Mouse (Mus musculus) thymus, postnatal 10 days (tissue): ENCODE results near the gene Gm17622.

Source experiments
- DNase-seq, 2 experiments: peaks; one replicate each; pipeline ENCODE4 v3.0.0; 2021; ENCODE audit warnings: low spot score in 2 of 2

Gm17622 gene

DNA sequence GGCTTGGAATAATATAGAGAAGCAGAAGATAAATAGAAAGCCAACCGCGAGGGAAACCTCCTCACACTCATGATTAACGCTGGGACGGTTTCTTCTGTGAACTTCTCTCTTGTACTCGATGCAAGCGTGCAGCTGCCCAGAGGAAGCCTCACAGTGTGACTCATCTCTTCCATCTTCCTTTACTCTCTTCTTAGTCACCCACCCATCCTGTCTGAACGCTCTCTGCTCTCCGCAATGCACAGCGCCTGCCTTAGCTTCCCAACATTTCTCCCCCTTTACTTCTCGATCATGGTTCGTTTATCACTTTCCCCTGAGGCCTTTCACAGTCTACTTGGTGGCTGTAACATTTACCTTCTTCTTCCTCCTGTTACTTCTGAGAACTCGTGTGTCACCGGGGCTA is 20.1 kb downstream of the Gm17622 start:
- peak in 1 of 2 experiments; percentile 8 for DNase-seq

DNA sequence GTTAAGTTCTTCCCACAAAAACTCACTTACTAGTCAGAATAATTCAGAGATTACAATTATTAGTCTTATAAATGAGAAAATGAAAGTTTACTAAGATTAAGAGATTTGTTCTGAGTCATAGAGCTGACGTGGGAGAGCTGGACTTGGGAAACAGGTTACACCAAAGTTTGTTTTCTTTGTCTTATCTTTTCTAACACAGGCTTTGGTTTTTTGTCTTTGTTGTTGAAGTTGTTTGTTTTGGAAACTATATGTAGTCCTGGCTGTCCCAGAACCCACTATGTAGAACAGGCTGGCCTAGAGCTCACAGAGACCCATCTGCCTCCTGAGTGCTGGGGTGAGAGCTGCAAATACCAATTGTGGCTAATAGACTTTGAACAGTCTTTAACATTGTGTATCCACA is 20.7 kb downstream of the Gm17622 start:
- DNase-seq, result no peak

DNA sequence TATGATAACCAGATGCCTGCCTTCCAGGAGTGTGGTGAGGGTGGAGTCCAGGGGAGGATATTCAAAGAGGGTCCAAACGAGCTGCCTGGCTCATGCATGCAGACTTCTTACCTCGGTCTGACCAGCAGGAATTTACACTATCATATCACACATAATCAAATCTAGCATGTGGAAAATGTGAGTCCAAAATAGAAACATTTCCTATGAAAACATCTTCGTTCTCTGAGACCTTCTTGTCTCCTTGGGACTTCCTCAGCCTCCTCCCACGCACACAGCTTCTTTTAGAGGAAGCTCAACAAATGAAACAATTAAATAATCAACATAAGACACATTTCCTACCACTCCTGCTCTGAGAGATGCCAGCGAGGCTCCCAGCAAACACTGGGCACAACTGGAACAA is 21.4 kb downstream of the Gm17622 start:
- DNase-seq, result no peak

DNA sequence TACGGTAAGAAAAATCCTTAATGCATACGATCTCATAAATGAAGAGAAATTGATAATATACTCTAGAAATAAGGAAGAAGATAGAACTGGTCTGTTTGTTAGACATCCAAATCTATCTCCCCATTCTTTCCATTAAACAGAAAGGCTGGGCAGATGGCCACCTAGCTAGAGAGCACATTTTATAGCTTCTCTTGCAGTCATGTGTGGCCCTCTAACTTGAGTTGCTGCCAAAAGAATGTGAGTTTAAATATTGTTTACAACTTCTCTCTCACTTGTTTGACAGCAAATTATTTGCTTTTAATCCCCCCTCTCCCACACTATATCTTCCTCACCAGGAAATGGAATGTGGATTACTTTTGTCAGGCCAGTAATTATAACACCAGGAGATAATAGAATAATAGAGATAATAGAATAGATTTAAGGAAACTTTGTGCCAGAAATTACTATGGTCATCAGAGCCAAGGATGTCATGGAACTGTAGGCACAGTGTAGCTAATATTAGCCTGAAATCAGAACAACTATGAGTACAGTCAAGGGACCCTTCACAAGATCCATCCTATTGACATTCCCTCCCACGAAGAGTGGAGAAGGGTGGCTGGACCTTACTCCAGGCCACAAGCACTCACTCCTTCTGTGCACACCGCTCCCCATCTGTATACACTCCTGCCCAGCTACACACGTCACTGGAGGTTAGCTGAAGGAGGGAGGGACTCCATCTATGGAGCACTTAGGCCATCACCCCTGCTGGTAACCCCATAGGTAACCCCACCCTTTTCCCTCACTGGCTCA is 23.8 kb downstream of the Gm17622 start:
- no peak for DNase-seq

DNA sequence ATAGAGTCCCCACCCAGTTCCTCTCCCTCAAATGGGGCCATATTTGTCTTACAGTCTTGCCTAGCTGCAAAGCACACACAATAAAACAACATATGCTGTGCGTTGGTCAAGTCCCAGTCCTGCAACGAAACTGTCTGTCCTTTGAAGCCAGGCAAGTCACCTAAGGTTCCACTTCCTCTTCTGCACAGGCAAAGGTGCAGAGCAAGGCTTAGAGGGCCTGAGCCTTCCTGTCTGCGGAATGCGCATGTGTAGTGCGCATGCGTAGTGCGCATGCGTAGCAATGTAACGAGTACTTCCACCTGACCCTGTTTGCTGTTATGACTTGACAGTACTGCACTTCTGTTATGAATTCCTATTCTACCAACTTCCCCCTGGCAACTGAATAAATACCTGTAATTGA is 25.7 kb downstream of the Gm17622 start:
- no peak for DNase-seq

GRCm38 (mm10) chr13:96517335-96517734 is 26.8 kb downstream of the Gm17622 start:
- DNase-seq, result no peak

DNA sequence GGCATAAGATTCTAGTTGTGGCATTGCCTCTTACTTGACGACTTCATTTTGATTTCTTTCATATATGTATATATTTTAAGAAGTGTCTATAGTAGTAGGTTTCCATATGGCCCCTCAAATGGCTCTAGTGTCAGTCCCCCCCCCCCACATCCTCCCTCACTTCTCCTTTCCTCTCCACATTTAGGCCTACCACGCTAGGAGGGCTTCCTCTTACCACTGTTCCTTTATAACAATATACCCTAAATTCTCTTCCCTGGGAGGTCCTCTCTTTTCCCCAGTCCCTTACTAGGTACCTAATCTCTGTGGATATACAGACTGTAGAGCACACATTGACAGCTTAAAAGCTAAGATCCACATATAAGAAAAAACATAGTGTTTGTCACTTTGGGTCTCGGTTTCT is 30.8 kb downstream of the Gm17622 start:
- DNase-seq, result no peak

DNA sequence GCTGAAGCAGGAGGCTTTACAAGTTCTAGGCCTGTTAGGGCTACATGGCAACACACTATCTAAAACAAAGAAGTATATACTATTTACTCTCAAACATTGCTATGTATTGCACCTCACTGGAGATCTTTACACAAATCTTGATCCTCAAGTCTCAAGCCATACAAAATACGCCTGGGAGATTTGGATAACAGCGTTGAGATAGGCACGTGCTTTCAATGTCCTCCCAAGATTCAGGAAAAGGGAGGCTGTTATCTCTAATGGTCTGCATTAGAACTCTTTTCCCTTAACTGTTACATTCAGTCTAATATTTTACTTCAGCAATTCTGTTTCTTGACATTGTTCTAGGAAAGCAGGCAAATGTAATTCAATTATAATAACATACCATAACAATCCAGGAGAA is 36.5 kb downstream of the Gm17622 start:
- no peak for DNase-seq

GRCm38 (mm10) chr13:96527856-96528255 is 37.3 kb downstream of the Gm17622 start:
- DNase-seq, result no peak

DNA sequence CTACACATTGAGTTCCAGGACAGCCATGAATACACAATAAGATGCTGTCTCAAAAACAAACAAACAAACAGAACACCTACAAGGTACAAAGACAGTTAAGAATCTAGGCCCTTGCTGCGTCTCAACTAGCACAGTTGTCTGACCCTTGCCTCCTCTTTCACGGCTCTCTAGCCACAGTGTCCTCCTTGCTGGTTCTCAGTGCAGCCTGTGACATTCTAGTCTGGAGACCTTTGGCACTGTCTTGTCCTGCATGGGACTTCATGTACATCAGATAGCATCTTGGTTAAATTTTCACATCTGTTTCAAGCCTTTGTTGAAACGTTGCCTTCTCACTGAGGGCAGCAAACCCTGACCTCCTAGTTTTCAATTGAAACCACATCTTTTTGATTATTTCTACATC is 38.2 kb downstream of the Gm17622 start:
- no peak for DNase-seq

DNA sequence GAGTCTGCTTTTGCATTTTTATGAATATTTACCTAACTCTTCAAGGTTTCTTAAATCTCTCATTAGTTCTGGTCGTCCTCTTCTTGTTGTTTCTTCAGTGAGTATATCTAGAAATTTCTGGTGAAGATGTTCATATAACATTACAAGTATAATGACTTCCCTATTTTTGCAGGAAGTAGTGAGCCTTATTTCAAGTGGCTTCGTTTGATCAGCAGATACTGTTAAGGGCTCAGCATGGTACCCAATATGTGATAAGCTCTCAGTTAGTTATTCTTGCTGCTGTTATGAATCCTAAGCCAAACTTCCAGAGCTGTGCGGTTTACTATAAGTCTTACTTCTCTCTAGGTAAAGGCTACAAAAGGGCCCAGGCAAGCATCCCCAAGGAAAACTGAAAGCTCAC is 39.0 kb downstream of the Gm17622 start:
- DNase-seq, result no peak

- DNase-seq, result no peak
Measured at GRCm38 (mm10) chr13:96530064-96530463, 39.5 kb downstream of the Gm17622 start.

GRCm38 (mm10) chr13:96532176-96532575 is 41.6 kb downstream of the Gm17622 start:
- no peak for DNase-seq

DNA sequence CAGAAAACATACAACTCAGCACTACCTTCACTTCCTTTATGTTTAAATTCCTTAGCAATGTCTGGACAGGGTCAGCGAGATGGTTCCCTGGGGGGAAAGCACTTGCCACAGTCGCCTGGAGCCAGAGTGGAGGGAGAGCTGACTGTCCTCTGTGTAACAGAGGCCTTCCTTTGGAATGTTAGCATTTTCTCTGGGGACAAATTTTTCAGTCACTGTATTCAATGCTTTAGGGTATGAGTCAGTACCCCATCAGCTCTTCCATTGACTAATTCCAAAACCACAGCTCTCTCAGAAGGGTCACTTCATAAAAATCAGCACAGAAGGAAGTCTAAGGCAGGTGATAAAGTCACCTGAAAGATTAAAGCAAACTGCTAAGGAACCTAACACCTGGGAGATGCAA is 43.2 kb downstream of the Gm17622 start:
- no peak for DNase-seq

GRCm38 (mm10) chr13:96536821-96537572 is 46.5 kb downstream of the Gm17622 start:
- DNase-seq, result no peak

DNA sequence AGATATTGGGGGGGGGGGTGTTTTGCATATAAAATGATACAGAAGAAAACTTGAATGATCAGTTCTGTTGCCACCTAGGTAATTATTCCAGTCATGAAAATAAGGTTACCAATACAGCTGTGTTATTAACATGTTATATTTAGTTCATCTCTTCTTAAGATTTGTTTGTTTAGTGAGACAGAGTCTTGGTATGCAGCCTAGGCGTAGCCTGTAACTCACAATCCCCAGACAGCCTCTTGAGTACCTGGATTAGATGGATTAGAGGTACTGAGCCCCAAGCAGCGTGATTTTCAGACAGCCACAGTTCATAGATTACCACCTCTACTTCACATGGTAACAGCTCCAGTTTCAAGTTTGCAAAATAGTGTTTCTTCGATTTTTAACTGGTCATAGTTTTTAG is 47.6 kb downstream of the Gm17622 start:
- DNase-seq, result no peak
